Mouse (Mus musculus) bone marrow, adult 2 months (tissue): Measurements from ENCODE around the gene Lrriq4. TPM values are rescaled to one million over a fixed set of nuclear protein-coding genes. Genes with fewer than 3 reads are reported as not detected.

ENCODE experiments used
- H3K27ac ChIP-seq: fragments of 200-500 bp; 2 replicates; pipeline ENCODE4 v1.5.1; 2012; ENCODE audit warnings: low read depth, mild to moderate bottlenecking, control low read depth, inconsistent platforms, low read length; ENCODE audit not compliant: control insufficient read depth, poor library complexity, insufficient read depth
- H3K4me1 ChIP-seq: fragments of 200-500 bp; 2 replicates; pipeline ENCODE4 v1.6.1; 2011; ENCODE audit warnings: low read length; ENCODE audit not compliant: control insufficient read depth, insufficient read depth
- H3K4me3 ChIP-seq: fragments of 200-500 bp; replicated peaks from 2 replicates; pipeline ENCODE3; 2011; ENCODE audit warnings: mild to moderate bottlenecking, low read depth, low read length, control low read depth; ENCODE audit not compliant: control insufficient read depth
- CTCF ChIP-seq: fragments of 200-500 bp; IDR thresholded peaks from 2 replicates; pipeline ENCODE4 v1.5.1; 2011; ENCODE audit warnings: low read length, control low read depth; ENCODE audit not compliant: control insufficient read depth, insufficient read depth
- POLR2A ChIP-seq: fragments of 200-500 bp; IDR thresholded peaks from 2 replicates; pipeline ENCODE4 v1.6.1; 2011; ENCODE audit warnings: low read depth, mild to moderate bottlenecking, control low read depth, low read length, borderline replicate concordance; ENCODE audit not compliant: control insufficient read depth
- WGBS: fragments of 180-500 bp; shearing (Covaris S2); methylation state at CpG from one replicate; pipeline ENCODE4 v1.1.7; 2018; 5-methylcytosine and 5-hydroxymethylcytosine counted together
- polyA plus RNA-seq: library from polyadenylated mRNA; stranded (reverse); fragments of >200 nt; gene quantifications from 2 replicates; pipeline ENCODE4 v1.2.4, GENCODE M21; 2011; ENCODE audit warnings: low replicate concordance; ENCODE audit not compliant: missing spikeins, insufficient read depth, insufficient read length

The Lrriq4 gene
- polyA plus RNA-seq, 1 experiment, result not detected

GRCm38 (mm10) chr3:30647440-30648090, 3.3 kb downstream of the Lrriq4 start, which contains the start of gene Lrrc34:
TSS of gene Lrrc34 (minus strand) at chr3:30647869.
- Histone ChIP-seq H3K27ac (no peak within 1 kb of the TSS), H3K4me1 (no peaks in the 10 kb centered on the region), H3K4me3 (no peak within 1 kb of the TSS)
- TF ChIP-seq CTCF (no peak), POLR2A (no peak)
- WGBS, result 3% methylated on average over 25 of the region's 25 CpGs

GRCm38 (mm10) chr3:30648466-30648865, 4.2 kb downstream of the Lrriq4 start:
- Histone ChIP-seq H3K4me1 (no peaks in the 10 kb centered on the region), H3K4me3 (no peak overlapping the region), H3K27ac (no peak overlapping the region)
- WGBS, result 89% methylated on average over 2 of the region's 2 CpGs
- TF ChIP-seq POLR2A (no peak), CTCF (no peak)

GRCm38 (mm10) chr3:30650062-30650841, 5.9 kb downstream of the Lrriq4 start:
- H3K4me3 ChIP-seq, result no peak overlapping the region
- TF ChIP-seq POLR2A, result no peak
- TF ChIP-seq CTCF, result no peak
- no peaks in the 10 kb centered on the region; the same call in 1 of the 2 replicates for H3K4me1 ChIP-seq
- H3K27ac ChIP-seq, result no peak overlapping the region
- under 1% methylated on average over 41 of the region's 41 CpGs for WGBS

- Histone ChIP-seq H3K27ac (no peak overlapping the region), H3K4me3 (no peak overlapping the region), H3K4me1 (no peaks in the 10 kb centered on the region; the same call in 1 of the 2 replicates)
- no peak for TF ChIP-seq CTCF
- TF ChIP-seq POLR2A, result no peak
- 39% methylated on average over 5 of the region's 5 CpGs for WGBS
Measured at GRCm38 (mm10) chr3:30655937-30656336, 11.6 kb downstream of the Lrriq4 start.

- Histone ChIP-seq H3K27ac (no peak overlapping the region), H3K4me3 (no peak overlapping the region), H3K4me1 (no peaks in the 10 kb centered on the region; the same call in 1 of the 2 replicates)
- TF ChIP-seq POLR2A (no peak), CTCF (no peak)
- WGBS, result 84% methylated on average over 9 of the region's 9 CpGs
Measured at GRCm38 (mm10) chr3:30658486-30658885, 14.2 kb downstream of the Lrriq4 start.

GRCm38 (mm10) chr3:30683190-30683589, 38.9 kb downstream of the Lrriq4 start:
- no peak overlapping the region for H3K4me3 ChIP-seq
- WGBS, result 29% methylated on average over 6 of the region's 6 CpGs
- no peak for TF ChIP-seq POLR2A
- no peak for TF ChIP-seq CTCF
- H3K27ac ChIP-seq, result no peak overlapping the region
- H3K4me1 ChIP-seq, result no peaks in the 10 kb centered on the region

GRCm38 (mm10) chr3:30687216-30687615, 42.9 kb downstream of the Lrriq4 start:
- WGBS, result 70% methylated on average over 3 of the region's 3 CpGs
- no peak for TF ChIP-seq POLR2A
- TF ChIP-seq CTCF, result no peak
- H3K4me1 ChIP-seq, result no peaks in the 10 kb centered on the region
- no peak overlapping the region for H3K4me3 ChIP-seq
- no peak overlapping the region for H3K27ac ChIP-seq

GRCm38 (mm10) chr3:30690976-30691375, 46.7 kb downstream of the Lrriq4 start:
- Histone ChIP-seq H3K4me1 (no peaks in the 10 kb centered on the region), H3K27ac (no peak overlapping the region), H3K4me3 (no peak overlapping the region)
- 59% methylated on average over 7 of the region's 7 CpGs for WGBS
- TF ChIP-seq POLR2A (no peak), CTCF (no peak)

GRCm38 (mm10) chr3:30695661-30696060, 51.4 kb downstream of the Lrriq4 start:
- no peak overlapping the region for H3K4me3 ChIP-seq
- 80% methylated on average over 2 of the region's 2 CpGs for WGBS
- TF ChIP-seq POLR2A (no peak), CTCF (no peak)
- no peaks in the 10 kb centered on the region for H3K4me1 ChIP-seq
- H3K27ac ChIP-seq, result no peak overlapping the region
